Mouse (Mus musculus) left cerebral cortex, postnatal 25 days (tissue): Measurements from ENCODE around the gene Pdzrn3. TPM values are rescaled to one million over a fixed set of nuclear protein-coding genes. Genes with fewer than 3 reads are reported as not detected.

Source experiments
- DNase-seq, 2 experiments: peaks; one replicate each; pipeline ENCODE4 v3.0.0; 2022; ENCODE audit warnings: low spot score in 2 of 2, mixed read lengths in 1 of 2
- intact Hi-C: fragments of 180-260 bp; cut with DNase I; formaldehyde crosslinking; loops from one replicate; pipeline ENCODE4 v1.15.1; 2025
- total RNA-seq, 2 experiments: library from RNA; stranded (reverse); gene quantifications; 2 replicates each; pipeline ENCODE4 v1.2.3; 2021

Gene Pdzrn3
- total RNA-seq, 2 experiments from 2014 or later = 43.9 to 47.8 TPM

DNA sequence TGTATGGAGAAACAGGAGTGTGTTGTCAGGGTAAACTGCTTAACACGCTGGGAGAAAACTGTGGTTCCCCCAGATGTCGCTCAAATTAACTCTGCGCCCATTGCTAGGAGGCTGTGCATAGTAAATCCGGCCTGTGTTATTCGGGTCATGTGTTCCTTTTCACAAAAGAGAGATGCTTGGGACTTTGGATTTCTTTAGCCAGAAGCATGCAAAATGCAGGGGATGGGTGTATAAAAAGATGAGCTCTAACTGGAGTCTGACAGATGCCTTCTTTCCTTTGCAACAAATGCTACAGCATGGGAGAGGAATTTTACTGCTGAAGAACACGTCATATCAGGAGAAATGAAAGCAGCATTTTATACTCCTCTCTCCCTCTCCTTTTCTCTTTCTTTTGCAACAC, 190.4 kb downstream of the Pdzrn3 start:
- intact Hi-C loops = no loop called here
- peak; percentile 21 to 71 for DNase-seq

DNA sequence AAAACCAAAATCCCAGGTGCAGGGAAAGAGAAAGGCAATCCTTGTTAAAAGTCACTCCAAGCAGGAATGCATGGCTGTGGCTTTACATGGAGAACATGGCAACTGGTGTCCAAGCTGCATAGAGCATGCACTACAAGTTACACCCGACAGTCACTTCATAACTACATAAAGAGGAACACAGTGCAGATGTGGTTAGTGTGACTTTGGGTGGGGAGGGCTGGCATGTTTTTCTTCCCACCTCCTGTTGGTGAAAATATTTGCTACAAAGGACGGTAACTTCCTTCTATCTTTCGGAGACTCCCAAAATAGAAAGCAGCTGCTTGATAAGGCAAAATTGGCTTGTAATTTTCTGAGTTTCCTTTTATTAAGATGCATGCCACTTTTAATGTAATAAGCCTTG, 190.8 kb downstream of the Pdzrn3 start:
- intact Hi-C loops = no loop called here
- DNase-seq = no peak

- intact Hi-C loops = no loop called here
- peak in 1 of 2 experiments; percentile 46 for DNase-seq
Observed at GRCm38 (mm10) chr6:101184103-101184785, 193.5 kb downstream of the Pdzrn3 start.

GRCm38 (mm10) chr6:101170699-101171098, 207.0 kb downstream of the Pdzrn3 start:
- DNase-seq = no peak
- intact Hi-C loops = no loop called here

GRCm38 (mm10) chr6:101153511-101153921, 224.2 kb downstream of the Pdzrn3 start:
- intact Hi-C loops = no loop called here
- DNase-seq = no peak

DNA sequence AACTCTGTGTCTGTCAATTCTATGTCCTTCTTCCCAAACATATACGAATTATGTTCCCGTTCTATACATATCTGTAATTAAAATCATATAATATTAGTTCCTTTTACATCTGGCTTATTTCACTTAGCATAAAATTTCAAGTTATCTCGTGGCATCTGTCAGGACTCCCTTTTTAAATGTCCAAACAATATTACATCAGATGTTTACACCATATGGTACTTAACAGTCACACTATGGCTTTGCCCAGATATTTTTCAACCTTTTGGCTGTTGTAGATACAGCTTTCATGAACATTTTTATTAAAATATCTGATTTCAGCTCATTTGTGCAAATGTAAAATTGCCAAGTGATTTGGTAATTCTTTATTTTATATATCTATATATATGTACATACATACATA, 242.3 kb downstream of the Pdzrn3 start:
- DNase-seq = no peak
- intact Hi-C loops = no loop called here

- no peak for DNase-seq
Observed at GRCm38 (mm10) chr6:101125396-101125795, 252.3 kb downstream of the Pdzrn3 start.

GRCm38 (mm10) chr6:101108951-101109350, 268.7 kb downstream of the Pdzrn3 start:
- no peak for DNase-seq
- intact Hi-C loops = no loop called here

More at GRCm38 (mm10) chr6:101125396-101125795, 252.3 kb downstream of the Pdzrn3 start:
- intact Hi-C loops = no loop called here

DNA sequence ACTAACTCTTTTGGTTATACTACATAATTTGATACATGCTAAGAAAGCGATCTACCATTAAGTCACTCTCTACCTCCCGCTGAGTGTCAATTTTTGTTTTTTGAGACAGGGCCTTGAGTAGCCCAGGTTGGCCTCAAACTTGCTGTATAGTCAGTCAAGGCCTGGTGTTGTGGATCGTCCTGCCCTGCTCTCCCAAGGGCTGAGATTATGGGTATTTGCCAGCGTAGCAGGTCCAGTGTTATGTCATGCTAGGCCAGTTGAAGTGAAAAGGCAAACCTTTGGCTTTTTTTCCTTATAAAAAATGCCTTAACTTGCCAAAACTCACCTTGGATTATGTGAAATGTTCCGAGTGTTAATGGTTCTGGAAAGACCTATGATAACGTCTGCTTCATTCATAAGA, 274.2 kb downstream of the Pdzrn3 start:
- DNase-seq = no peak
- intact Hi-C loops = no loop called here

DNA sequence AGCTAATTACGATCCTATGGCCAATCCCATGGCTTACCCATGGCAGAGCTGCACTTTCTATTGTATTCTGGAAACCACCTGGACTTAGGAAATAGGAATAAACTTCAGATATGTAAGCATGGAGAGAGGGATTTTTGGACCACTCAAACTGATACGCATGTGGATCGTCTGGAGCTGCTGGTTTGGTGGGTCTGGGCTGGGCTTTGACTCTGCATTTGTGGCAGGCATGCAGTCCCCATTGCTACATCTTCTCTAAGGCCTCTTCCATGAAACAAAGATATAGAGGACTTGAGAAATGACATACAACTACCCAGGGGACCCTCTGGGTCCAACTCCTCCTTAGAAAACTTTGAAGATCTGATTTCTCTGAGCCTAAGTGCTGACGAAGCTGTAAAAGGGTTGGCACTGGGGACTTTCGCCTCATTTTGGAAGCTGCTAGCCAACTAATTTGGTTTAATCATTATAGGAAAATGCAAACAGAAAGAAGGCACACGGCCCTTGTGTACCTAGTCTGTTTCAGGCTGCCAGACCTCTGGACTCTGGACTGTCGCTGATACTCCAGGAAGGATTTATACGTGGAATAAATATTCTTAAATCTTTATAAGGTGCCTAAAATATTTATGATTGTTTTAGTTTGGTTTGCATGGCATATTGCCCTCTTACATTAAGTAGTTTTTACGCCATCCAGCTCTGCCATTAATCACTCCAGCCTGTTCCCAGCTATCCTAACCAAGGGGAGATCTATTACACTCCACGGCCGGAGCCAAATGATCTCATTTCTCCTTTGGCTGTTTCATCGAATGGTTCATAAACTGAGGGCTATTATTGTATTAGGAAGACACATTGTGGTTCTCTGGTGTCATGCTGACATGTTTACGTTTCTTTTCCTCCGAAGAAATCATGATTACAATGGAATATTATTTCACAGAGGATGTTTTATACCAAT, 275.7 kb downstream of the Pdzrn3 start:
- no peak for DNase-seq
- intact Hi-C loops = no loop called here
